Mouse (Mus musculus): ENCODE results near the gene Thada. TPM values are rescaled to one million over a fixed set of nuclear protein-coding genes. Genes with fewer than 3 reads are reported as not detected.
A peak's percentile ranks its signal among the peaks of the same experiment; 100 is the strongest.
"Not testable (repeated sequence)": the region's sequence is repeated elsewhere in the genome, so short reads cannot be mapped to it uniquely, and the experiment has no call there.

Gene Thada
- total and polyA plus RNA-seq, 2 experiments from 2014 or later = 4.3 to 12.2 TPM

DNA sequence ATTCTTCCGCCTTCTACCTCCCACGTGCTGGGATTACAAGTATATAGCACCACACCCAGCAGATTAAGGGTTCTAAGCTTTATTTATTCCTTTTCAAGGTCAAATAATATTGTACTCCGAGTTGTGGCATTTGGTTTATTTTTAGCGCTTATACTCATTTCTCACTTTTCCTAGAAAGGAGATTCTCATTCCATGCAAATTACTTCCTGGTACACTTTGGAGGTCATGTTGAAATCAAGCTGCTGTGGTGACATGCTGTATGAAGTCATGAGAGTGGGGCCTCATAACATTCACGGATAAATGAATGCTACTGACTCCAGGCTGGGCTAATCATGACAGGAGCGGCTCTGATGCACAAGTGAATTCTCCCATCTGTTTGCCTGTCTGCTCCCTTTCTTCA is 239.3 kb downstream of the Thada start:
- Histone ChIP-seq H3K4me1 (ENCODE audit: insufficient read depth, low read length) (no peaks in the 10 kb centered on the region), H3K4me2 (ENCODE audit: low read depth, low read length, poor library complexity, severe bottlenecking) (no peak overlapping the region), H3K4me3 (ENCODE audit: low read depth, low read length) (no peak overlapping the region), H3K27ac (ENCODE audit: low read depth, low read length) (no peak overlapping the region), H3K27me3 (ENCODE audit: insufficient read depth, low read length) (no peaks in the 10 kb centered on the region), H3K9ac (replicated peaks; ENCODE audit: low read length, poor library complexity, severe bottlenecking) (no peak overlapping the region), H3K36me3 (ENCODE audit: insufficient read depth, low read length) (peaks cover 25% of the 10 kb centered on the region; the same call in 1 of the 2 replicates), H3K9me3 (ENCODE audit: low read length) (no peaks in the 10 kb centered on the region)
- TF ChIP-seq CTCF (IDR thresholded peaks at IDR 0.05) = no peak
- 82% methylated on average over 6 of the region's 6 CpGs for WGBS
- DNase-seq (ENCODE audit: low spot score) = no peak
- no peak for ATAC-seq (ENCODE audit: low FRiP score)

GRCm38 (mm10) chr17:84226231-84226630 is 239.8 kb downstream of the Thada start:
- WGBS = 67% methylated on average over 5 of the region's 5 CpGs
- Histone ChIP-seq H3K27ac (ENCODE audit: low read depth, low read length) (no peak overlapping the region), H3K9ac (replicated peaks; ENCODE audit: low read length, poor library complexity, severe bottlenecking) (no peak overlapping the region), H3K4me2 (ENCODE audit: low read depth, low read length, poor library complexity, severe bottlenecking) (no peak overlapping the region), H3K4me1 (ENCODE audit: insufficient read depth, low read length) (no peaks in the 10 kb centered on the region), H3K9me3 (ENCODE audit: low read length) (no peaks in the 10 kb centered on the region), H3K27me3 (ENCODE audit: insufficient read depth, low read length) (no peaks in the 10 kb centered on the region), H3K4me3 (ENCODE audit: low read depth, low read length) (no peak overlapping the region), H3K36me3 (ENCODE audit: insufficient read depth, low read length) (peaks cover 25% of the 10 kb centered on the region; the same call in 1 of the 2 replicates)
- no peak for DNase-seq (ENCODE audit: low spot score)
- no peak for TF ChIP-seq CTCF (IDR thresholded peaks at IDR 0.05)
- no peak for ATAC-seq (ENCODE audit: low FRiP score)

DNA sequence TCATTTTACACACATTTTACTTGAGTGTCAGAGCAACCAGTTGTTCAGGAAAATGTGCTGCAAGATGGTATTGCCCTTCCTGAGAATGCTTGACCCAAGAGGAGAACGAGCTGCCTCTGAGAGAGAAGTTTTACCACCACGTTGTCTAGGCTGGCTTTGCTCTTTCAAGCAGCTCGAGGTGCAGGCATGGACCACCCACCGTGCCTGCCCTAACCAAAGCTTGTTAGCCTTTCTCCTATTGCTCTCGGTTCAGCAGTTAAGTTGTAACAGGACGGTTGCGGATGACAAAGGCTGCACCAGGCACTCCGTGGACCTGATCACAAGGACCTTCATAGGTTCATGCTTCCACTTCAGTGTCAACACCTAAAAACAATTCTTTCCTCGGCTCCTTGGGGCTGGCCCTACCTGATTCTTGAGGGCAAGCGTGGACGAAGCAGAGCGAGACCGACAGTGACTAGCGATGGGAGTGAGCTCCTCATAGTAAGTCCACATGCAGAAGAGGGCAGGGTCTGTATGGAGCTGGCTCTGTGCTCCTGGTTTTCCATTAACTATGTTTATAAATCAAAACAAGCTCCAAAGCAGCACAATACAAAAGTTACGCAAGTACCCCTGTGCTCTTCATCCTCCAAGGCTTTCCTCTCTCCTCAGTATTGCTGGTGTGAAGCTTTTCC is 241.7 kb downstream of the Thada start:
- Histone ChIP-seq H3K27ac (ENCODE audit: low read depth, low read length) (no peak overlapping the region), H3K4me2 (ENCODE audit: low read depth, low read length, poor library complexity, severe bottlenecking) (no peak overlapping the region), H3K4me1 (ENCODE audit: insufficient read depth, low read length) (no peaks in the 10 kb centered on the region), H3K9me3 (ENCODE audit: low read length) (no peaks in the 10 kb centered on the region), H3K9ac (replicated peaks; ENCODE audit: low read length, poor library complexity, severe bottlenecking) (no peak overlapping the region), H3K27me3 (ENCODE audit: insufficient read depth, low read length) (no peaks in the 10 kb centered on the region), H3K4me3 (ENCODE audit: low read depth, low read length) (no peak overlapping the region), H3K36me3 (ENCODE audit: insufficient read depth, low read length) (peaks cover 25% of the 10 kb centered on the region; the same call in 1 of the 2 replicates)
- no peak for DNase-seq (ENCODE audit: low spot score)
- ATAC-seq (ENCODE audit: low FRiP score) = no peak
- TF ChIP-seq CTCF (IDR thresholded peaks at IDR 0.05) = no peak
- WGBS = 72% methylated on average over 15 of the region's 15 CpGs

- H3K4me1 ChIP-seq (ENCODE audit: insufficient read depth, low read length); H3K4me2 ChIP-seq (ENCODE audit: low read depth, low read length, poor library complexity, severe bottlenecking); H3K27ac ChIP-seq (ENCODE audit: low read depth, low read length); H3K9me3 ChIP-seq (ENCODE audit: low read length); ATAC-seq (ENCODE audit: low FRiP score); H3K4me3 ChIP-seq (ENCODE audit: low read depth, low read length); DNase-seq (ENCODE audit: low spot score); H3K27me3 ChIP-seq (ENCODE audit: insufficient read depth, low read length); H3K9ac ChIP-seq (replicated peaks; ENCODE audit: low read length, poor library complexity, severe bottlenecking): not testable (repeated sequence)
- WGBS = 96% methylated on average over 2 of the region's 2 CpGs
- peaks cover 14% of the 10 kb centered on the region for H3K36me3 ChIP-seq (ENCODE audit: insufficient read depth, low read length)
Measured at GRCm38 (mm10) chr17:84218841-84219240, 247.2 kb downstream of the Thada start.

- ATAC-seq (ENCODE audit: low FRiP score) (no peak), DNase-seq (ENCODE audit: low spot score) (no peak)
- Histone ChIP-seq H3K9me3 (ENCODE audit: low read length) (no peaks in the 10 kb centered on the region), H3K27me3 (ENCODE audit: insufficient read depth, low read length) (no peaks in the 10 kb centered on the region), H3K9ac (replicated peaks; ENCODE audit: low read length, poor library complexity, severe bottlenecking) (no peak overlapping the region), H3K4me2 (ENCODE audit: low read depth, low read length, poor library complexity, severe bottlenecking) (no peak overlapping the region), H3K36me3 (ENCODE audit: insufficient read depth, low read length) (peaks cover 14% of the 10 kb centered on the region), H3K4me3 (ENCODE audit: low read depth, low read length) (no peak overlapping the region), H3K27ac (ENCODE audit: low read depth, low read length) (no peak overlapping the region), H3K4me1 (ENCODE audit: insufficient read depth, low read length) (no peaks in the 10 kb centered on the region)
- WGBS = 65% methylated on average over 3 of the region's 3 CpGs
- no peak for TF ChIP-seq CTCF (IDR thresholded peaks at IDR 0.05)
Measured at GRCm38 (mm10) chr17:84217696-84218095, 248.3 kb downstream of the Thada start.

DNA sequence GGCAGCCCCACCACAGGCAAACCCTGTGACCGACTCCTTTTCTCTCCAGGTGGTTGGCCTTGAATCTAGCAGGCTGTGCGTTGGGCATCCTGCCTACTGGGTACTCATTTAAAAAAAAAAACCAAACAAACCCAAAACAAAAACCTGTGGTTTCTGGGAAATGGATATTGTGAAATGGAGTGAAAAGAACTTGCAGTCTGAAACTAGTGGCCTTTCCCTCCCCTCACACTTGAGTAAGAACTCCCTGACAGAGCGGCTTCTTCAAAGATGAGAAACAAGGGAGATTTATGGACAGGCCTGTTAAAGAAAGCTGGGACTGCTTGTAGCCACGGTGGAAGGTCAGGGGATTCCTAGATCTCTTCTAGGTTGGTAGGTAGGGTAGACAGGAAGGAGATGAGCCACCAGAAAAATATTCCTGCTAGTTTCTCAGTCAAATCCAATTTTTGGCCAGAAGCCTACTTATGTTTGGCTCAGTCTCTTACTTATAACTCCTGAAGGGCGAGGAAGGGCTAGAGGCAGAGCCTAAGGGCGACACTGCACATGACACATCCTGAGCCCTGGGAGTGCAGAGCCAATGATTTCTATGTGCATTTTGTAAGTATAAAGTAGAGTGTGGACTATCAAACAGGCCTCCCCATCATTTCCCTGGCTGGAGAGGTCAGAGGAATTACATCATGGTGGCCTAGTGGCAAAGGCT is 250.6 kb downstream of the Thada start:
- DNase-seq (ENCODE audit: low spot score) = peak; percentile 4
- no peaks in the 10 kb centered on the region for H3K4me1 ChIP-seq (ENCODE audit: insufficient read depth, low read length)
- H3K9me3 ChIP-seq (ENCODE audit: low read length) = no peaks in the 10 kb centered on the region
- 78% methylated on average over 6 of the region's 6 CpGs for WGBS
- no peak overlapping the region for H3K4me3 ChIP-seq (ENCODE audit: low read depth, low read length)
- H3K27ac ChIP-seq (ENCODE audit: low read depth, low read length) = no peak overlapping the region
- H3K27me3 ChIP-seq (ENCODE audit: insufficient read depth, low read length) = no peaks in the 10 kb centered on the region
- H3K4me2 ChIP-seq (ENCODE audit: low read depth, low read length, poor library complexity, severe bottlenecking) = no peak overlapping the region
- H3K36me3 ChIP-seq (ENCODE audit: insufficient read depth, low read length) = peaks cover 14% of the 10 kb centered on the region
- H3K9ac ChIP-seq (replicated peaks; ENCODE audit: low read length, poor library complexity, severe bottlenecking) = no peak overlapping the region
- no peak for TF ChIP-seq CTCF (IDR thresholded peaks at IDR 0.05)
- no peak for ATAC-seq (ENCODE audit: low FRiP score)

All from midbrain, postnatal 0 days (tissue).